Mouse (Mus musculus) ES-Bruce4 (cell line): ENCODE results near the gene Dnajc3. TPM values are rescaled to one million over a fixed set of nuclear protein-coding genes. Genes with fewer than 3 reads are reported as not detected.
"Not testable (repeated sequence)": the region's sequence is repeated elsewhere in the genome, so short reads cannot be mapped to it uniquely, and the experiment has no call there.

Experiments used
- H3K27ac ChIP-seq: 2 replicates; pipeline ENCODE4 v1.5.1; 2012; ENCODE audit warnings: low read length, inconsistent platforms; ENCODE audit not compliant: insufficient read depth
- H3K27me3 ChIP-seq: 2 replicates; pipeline ENCODE4 v1.6.1; 2012; ENCODE audit warnings: mild to moderate bottlenecking, low read length, inconsistent platforms; ENCODE audit not compliant: control insufficient read depth, poor library complexity, insufficient read depth, severe bottlenecking
- H3K36me3 ChIP-seq: 2 replicates; pipeline ENCODE4 v1.6.1; 2012; ENCODE audit warnings: inconsistent platforms, mild to moderate bottlenecking, low read length, moderate library complexity; ENCODE audit not compliant: control insufficient read depth, poor library complexity, insufficient read depth, severe bottlenecking
- H3K4me1 ChIP-seq: one replicate; pipeline ENCODE4 v1.8.1; 2011; ENCODE audit warnings: low read length; ENCODE audit not compliant: control insufficient read depth, insufficient read depth
- H3K4me3 ChIP-seq: 2 replicates; pipeline ENCODE4 v1.5.1; 2011; ENCODE audit warnings: low read depth, mild to moderate bottlenecking, low read length
- H3K9ac ChIP-seq: 2 replicates; pipeline ENCODE4 v1.6.1; 2012; ENCODE audit warnings: low read depth, mild to moderate bottlenecking, inconsistent platforms; ENCODE audit not compliant: poor library complexity, severe bottlenecking
- H3K9me3 ChIP-seq: replicated peaks from 2 replicates; pipeline ENCODE4 v1.6.1; 2012; ENCODE audit warnings: mild to moderate bottlenecking, low read length, inconsistent platforms; ENCODE audit not compliant: control insufficient read depth, poor library complexity, insufficient read depth, severe bottlenecking
- CTCF ChIP-seq: IDR thresholded peaks from one replicate; pipeline ENCODE4 v1.8.1; 2011; ENCODE audit warnings: low read depth, low read length
- EP300 ChIP-seq: IDR thresholded peaks from 2 replicates; pipeline ENCODE4 v1.6.1; 2011; ENCODE audit warnings: low read depth, low read length; ENCODE audit not compliant: insufficient read depth
- POLR2A ChIP-seq: IDR thresholded peaks from one replicate; pipeline ENCODE4 v1.8.1; 2011; ENCODE audit warnings: low read length; ENCODE audit not compliant: insufficient read depth
- polyA plus RNA-seq: library from polyadenylated mRNA; stranded (reverse); fragments of >200 nt; gene quantifications from 2 replicates; pipeline ENCODE4 v1.2.4, GENCODE M21; 2011; ENCODE audit warnings: low read depth; ENCODE audit not compliant: missing spikeins, insufficient read depth, insufficient read length

The Dnajc3 gene
- polyA plus RNA-seq, 1 experiment = 33.2 TPM

DNA sequence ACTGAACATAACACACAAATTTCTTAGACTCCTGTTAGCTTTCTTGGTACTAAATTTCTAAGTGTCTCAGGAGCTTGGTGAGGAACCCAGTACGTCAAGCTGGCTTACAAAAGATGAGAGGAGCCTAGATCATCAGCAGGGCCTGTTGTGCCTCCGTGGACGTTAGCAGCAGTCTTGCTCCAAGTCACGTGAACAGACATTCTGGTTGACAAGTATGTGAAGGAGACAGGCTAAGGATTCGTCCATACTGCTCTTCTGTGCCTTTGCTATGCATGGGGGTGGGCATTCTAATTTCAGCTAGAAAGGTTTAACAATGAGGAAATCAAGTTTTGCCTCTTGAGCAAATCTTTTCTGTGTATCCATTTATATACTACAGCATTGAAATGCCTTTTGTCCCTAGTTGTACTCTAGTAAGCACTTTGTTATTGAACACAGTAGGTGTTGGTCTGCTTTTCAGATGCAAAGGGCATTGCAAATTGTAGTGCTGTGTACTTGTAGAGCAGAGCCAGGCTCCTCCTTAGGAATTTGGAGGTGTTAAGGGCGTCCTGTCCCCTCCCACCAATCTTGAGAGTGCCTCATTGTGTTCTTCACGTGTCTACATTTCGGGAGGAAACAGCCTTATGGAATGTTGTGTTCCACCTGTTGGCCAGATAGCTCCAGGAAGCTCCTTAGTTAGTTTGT is 39.5 kb downstream of the Dnajc3 start:
- H3K27ac ChIP-seq = peak overlapping the region; percentile 41
- H3K4me1 ChIP-seq = peaks cover 6% of the 10 kb centered on the region
- H3K4me3 ChIP-seq = no peak overlapping the region
- no peaks in the 10 kb centered on the region for H3K9me3 ChIP-seq
- TF ChIP-seq POLR2A = no peak
- TF ChIP-seq EP300 = peak; percentile 72
- no peaks in the 10 kb centered on the region for H3K27me3 ChIP-seq
- peaks cover 28% of the 10 kb centered on the region for H3K36me3 ChIP-seq
- H3K9ac ChIP-seq = no peak overlapping the region

DNA sequence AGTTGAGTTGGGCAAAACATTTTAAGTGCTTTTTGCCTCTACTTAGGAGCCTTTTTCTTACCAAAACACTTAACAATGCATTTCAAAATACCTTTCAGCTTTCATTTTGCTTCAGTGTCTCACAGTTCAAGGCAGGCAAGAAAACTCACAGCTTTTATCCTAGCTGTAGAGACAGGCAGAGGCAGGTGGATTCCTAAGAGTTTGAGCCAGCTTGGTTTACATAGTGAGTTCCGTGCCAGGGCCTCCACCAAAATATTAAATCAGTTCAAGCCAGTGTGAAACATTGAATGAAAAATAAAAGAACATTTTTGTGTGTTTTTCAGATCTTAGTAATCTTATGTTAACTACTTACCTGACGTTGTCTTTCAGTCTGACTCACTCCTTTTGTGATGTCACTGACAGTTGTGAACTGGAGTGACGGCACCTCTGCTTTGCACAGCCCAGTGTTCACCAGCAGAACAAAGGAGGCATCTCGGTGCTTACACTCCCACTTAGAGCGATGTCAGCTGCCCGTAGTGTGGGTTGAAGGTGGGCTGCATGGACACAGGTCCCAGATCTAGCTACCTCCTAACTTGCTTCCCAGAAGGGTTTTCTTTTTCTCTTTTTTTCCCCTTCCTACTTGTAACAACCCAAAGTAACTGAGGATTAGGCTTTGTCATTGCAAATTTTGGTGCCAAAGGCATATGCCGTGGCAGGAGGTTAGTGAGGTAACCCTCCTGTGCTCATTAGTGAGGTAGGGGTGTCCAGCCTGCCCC is 42.0 kb downstream of the Dnajc3 start:
- no peak overlapping the region for H3K9ac ChIP-seq
- no peak overlapping the region for H3K4me3 ChIP-seq
- H3K4me1 ChIP-seq = peaks cover 6% of the 10 kb centered on the region
- TF ChIP-seq CTCF (no peak), EP300 (no peak), POLR2A (no peak)
- peaks cover 15% of the 10 kb centered on the region for H3K36me3 ChIP-seq
- H3K9me3 ChIP-seq = no peaks in the 10 kb centered on the region
- no peaks in the 10 kb centered on the region for H3K27me3 ChIP-seq
- no peak overlapping the region for H3K27ac ChIP-seq

DNA sequence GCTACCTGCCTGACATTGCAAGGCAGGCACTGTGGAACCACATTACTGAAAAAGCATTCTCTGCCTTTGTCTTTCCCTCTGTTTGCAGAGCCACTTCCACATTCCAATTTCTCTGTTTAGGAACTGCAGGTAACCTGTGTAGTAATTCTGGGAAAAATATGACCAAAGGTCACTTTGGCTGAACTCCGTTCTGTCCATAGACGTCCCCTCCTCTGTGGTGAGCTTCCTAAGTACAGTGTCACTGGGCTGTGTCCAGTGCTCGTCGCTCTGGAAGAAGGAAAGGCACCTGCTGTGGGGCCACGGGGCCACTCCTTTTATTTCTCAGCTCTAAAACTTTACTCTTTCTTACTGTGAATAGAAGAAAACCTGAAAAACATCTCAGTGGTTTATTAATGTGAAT is 42.6 kb downstream of the Dnajc3 start:
- no peak for TF ChIP-seq POLR2A
- no peak for TF ChIP-seq EP300
- no peak for TF ChIP-seq CTCF
- Histone ChIP-seq H3K27ac (no peak overlapping the region), H3K9me3 (no peaks in the 10 kb centered on the region), H3K9ac (no peak overlapping the region), H3K36me3 (peaks cover 9% of the 10 kb centered on the region; the same call in 1 of the 2 replicates), H3K4me3 (no peak overlapping the region), H3K27me3 (no peaks in the 10 kb centered on the region), H3K4me1 (peaks cover 6% of the 10 kb centered on the region)

DNA sequence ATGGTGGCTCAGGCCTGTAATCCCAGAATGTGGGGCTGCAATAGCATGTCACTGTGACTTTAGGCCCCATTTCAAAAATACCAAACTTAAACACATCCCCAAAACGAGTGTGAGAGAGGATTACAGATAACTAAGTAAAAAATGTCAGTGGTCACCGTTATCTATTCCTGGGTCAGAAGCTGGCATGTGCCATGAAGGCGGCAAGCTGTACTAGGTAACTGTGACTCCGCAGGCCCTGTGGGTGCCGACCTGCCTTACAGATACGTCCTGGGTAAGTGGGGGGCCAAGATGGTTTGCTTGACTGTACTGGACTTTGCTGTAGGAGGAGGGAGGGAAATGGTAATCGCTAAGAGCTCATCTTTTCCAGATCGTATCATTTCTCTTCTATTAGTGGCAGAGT is 43.1 kb downstream of the Dnajc3 start:
- H3K9me3 ChIP-seq = no peaks in the 10 kb centered on the region
- H3K36me3 ChIP-seq = peaks cover 4% of the 10 kb centered on the region; the same call in 1 of the 2 replicates
- no peaks in the 10 kb centered on the region for H3K27me3 ChIP-seq
- no peak overlapping the region for H3K4me3 ChIP-seq
- no peak for TF ChIP-seq POLR2A
- TF ChIP-seq EP300 = no peak
- TF ChIP-seq CTCF = no peak
- H3K4me1 ChIP-seq = peaks cover 6% of the 10 kb centered on the region
- H3K9ac ChIP-seq = no peak overlapping the region
- no peak overlapping the region for H3K27ac ChIP-seq

DNA sequence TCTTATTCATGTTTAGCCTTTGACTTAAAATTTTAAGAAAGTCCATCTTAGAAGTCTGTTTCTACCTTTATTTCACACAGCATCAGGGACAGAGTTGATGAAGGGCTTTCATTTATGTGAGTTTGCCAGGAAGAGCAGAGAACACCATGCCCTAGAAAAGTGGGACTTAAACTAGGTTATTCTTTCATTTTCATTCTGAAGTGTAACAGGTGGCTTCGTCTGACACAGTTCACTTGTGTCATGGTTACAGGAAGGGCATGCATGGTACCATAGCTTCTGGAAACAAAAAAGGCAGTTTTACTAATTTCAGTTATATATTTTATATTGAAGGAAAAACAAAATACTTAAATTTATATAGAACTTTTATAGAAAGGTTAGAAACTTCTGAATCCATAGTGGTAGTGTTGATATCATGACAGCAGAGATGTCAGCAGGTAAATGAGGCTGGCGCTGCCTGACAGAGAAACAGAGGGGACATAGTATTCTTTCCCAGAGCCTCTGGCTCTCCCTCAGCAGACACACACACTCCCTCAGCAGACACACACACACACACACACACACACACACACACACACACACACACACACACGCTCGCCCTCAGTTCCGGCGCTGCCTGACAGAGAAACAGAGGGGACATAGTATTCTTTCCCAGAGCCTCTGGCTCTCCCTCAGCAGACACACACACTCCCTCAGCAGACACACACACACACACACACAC is 44.1 kb downstream of the Dnajc3 start:
- H3K36me3 ChIP-seq, H3K9me3 ChIP-seq, H3K27me3 ChIP-seq, H3K4me1 ChIP-seq, H3K9ac ChIP-seq, H3K4me3 ChIP-seq: not testable (repeated sequence)
- H3K27ac ChIP-seq = peak overlapping the region; percentile 32; the same call in 1 of the 2 replicates

DNA sequence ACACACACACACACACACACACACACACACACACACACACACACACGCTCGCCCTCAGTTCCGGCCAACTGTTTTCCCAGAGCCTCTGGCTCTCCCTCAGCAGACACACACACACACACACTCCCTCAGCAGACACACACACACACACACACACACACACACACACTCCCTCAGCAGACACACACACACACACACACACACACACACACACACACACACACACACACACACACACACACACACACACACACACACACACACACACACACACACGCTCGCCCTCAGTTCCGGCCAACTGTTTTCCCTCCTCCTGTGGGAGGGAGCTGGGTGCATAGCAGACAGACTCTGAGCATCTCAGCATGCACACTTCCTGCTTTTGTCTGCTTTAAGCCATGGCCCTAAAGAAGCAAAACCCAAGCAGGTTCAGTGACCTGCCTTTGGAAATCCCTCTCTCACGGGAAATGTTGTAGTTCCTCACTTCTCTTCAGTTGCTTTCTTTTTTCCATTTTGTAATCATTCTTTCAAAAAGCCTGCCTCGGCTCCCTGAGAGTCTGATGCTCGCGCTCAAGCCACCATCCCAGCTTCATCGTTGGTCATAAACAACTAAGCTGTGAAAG is 44.8 kb downstream of the Dnajc3 start:
- H3K9ac ChIP-seq, H3K4me3 ChIP-seq, H3K4me1 ChIP-seq, H3K27me3 ChIP-seq, H3K9me3 ChIP-seq, H3K36me3 ChIP-seq: not testable (repeated sequence)
- peak overlapping the region; percentile 84 for H3K27ac ChIP-seq
